Mouse (Mus musculus) limb, embryonic 13.5 days (tissue): ENCODE results near the gene Atp5g3. TPM values are rescaled to one million over a fixed set of nuclear protein-coding genes. Genes with fewer than 3 reads are reported as not detected.
"Not testable (repeated sequence)": the region's sequence is repeated elsewhere in the genome, so short reads cannot be mapped to it uniquely, and the experiment has no call there.

Source experiments
- ATAC-seq: fragments of 200-750 bp; cut with Nextera tagmentation; 2 replicates; pipeline ENCODE4 v1.8.0; 2017; ENCODE audit warnings: low read depth, moderate number of reproducible peaks, moderate TSS enrichment; ENCODE audit not compliant: low FRiP score
- H3K27ac ChIP-seq: fragments of 300-500 bp; sonication (generic); 2 replicates; pipeline ENCODE4 v1.5.1; 2015; ENCODE audit warnings: inconsistent platforms, mild to moderate bottlenecking, moderate library complexity
- H3K27me3 ChIP-seq: fragments of 300-500 bp; sonication (generic); 2 replicates; pipeline ENCODE4 v1.6.1; 2015; ENCODE audit warnings: mild to moderate bottlenecking, inconsistent platforms
- H3K36me3 ChIP-seq: fragments of 300-500 bp; sonication (generic); 2 replicates; pipeline ENCODE4 v1.6.1; 2015; ENCODE audit warnings: inconsistent platforms, mild to moderate bottlenecking, moderate library complexity
- H3K4me1 ChIP-seq: fragments of 300-500 bp; sonication (generic); 2 replicates; pipeline ENCODE4 v1.6.1; 2015; ENCODE audit warnings: inconsistent platforms
- H3K4me2 ChIP-seq: fragments of 300-500 bp; sonication (generic); replicated peaks from 2 replicates; pipeline ENCODE4 v1.6.1; 2015; ENCODE audit warnings: inconsistent platforms, mild to moderate bottlenecking, moderate library complexity
- H3K4me3 ChIP-seq: fragments of 300-500 bp; sonication (generic); 2 replicates; pipeline ENCODE4 v1.5.1; 2015; ENCODE audit warnings: moderate library complexity, mild to moderate bottlenecking, inconsistent platforms
- H3K9ac ChIP-seq: fragments of 300-500 bp; sonication (generic); 2 replicates; pipeline ENCODE4 v1.6.1; 2015; ENCODE audit warnings: mild to moderate bottlenecking, inconsistent platforms
- H3K9me3 ChIP-seq: fragments of 300-500 bp; sonication (generic); 2 replicates; pipeline ENCODE4 v1.6.1; 2016; ENCODE audit warnings: inconsistent platforms
- WGBS: fragments of 180-500 bp; shearing (Covaris S2); methylation state at CpG from one replicate; pipeline ENCODE4 v1.1.7; 2015; 5-methylcytosine and 5-hydroxymethylcytosine counted together
- polyA plus RNA-seq: library from polyadenylated mRNA; unstranded; fragments of >200 nt; fragmentation: Nextera tagmentation; extraction: Ambion mirVana; gene quantifications from 2 replicates; pipeline ENCODE4 v1.2.1, GENCODE M21; 2015

The Atp5g3 gene
- polyA plus RNA-seq, 1 experiment from 2014 or later: 1,028 TPM

GRCm38 (mm10) chr2:73925539-73925938 lies 14.4 kb upstream of the Atp5g3 start:
- 51% methylated on average over 3 of the region's 3 CpGs for WGBS
- Histone ChIP-seq H3K36me3 (no peaks in the 10 kb centered on the region), H3K4me3 (no peak overlapping the region), H3K27me3 (no peaks in the 10 kb centered on the region), H3K9me3 (no peaks in the 10 kb centered on the region; the same call in 1 of the 2 replicates), H3K9ac (no peak overlapping the region), H3K27ac (no peak overlapping the region), H3K4me1 (peaks cover 9% of the 10 kb centered on the region; the same call in 1 of the 2 replicates), H3K4me2 (0 out of 2 replicates have a peak overlapping the region, but pooled peaks have one; percentile 34)
- ATAC-seq: peak; percentile 61; the same call in 1 of the 2 replicates

GRCm38 (mm10) chr2:73925089-73925488 lies 14.0 kb upstream of the Atp5g3 start:
- Histone ChIP-seq H3K9me3 (no peaks in the 10 kb centered on the region; the same call in 1 of the 2 replicates), H3K36me3 (no peaks in the 10 kb centered on the region), H3K27me3 (no peaks in the 10 kb centered on the region), H3K9ac (no peak overlapping the region), H3K4me2 (0 out of 2 replicates have a peak overlapping the region, but pooled peaks have one; percentile 34), H3K4me3 (no peak overlapping the region), H3K27ac (no peak overlapping the region), H3K4me1 (peaks cover 9% of the 10 kb centered on the region; the same call in 1 of the 2 replicates)
- 13% methylated on average over 5 of the region's 5 CpGs for WGBS
- ATAC-seq: peak; percentile 77

- WGBS: 59% methylated on average over 7 of the region's 7 CpGs
- Histone ChIP-seq H3K27me3 (no peaks in the 10 kb centered on the region), H3K9ac (no peak overlapping the region), H3K4me2 (no peak overlapping the region), H3K9me3 (no peaks in the 10 kb centered on the region), H3K4me3 (no peak overlapping the region), H3K27ac (no peak overlapping the region; the same call in 1 of the 2 replicates), H3K4me1 (no peaks in the 10 kb centered on the region), H3K36me3 (no peaks in the 10 kb centered on the region)
- ATAC-seq: no peak
These were observed 8.5 kb upstream of the Atp5g3 start for GRCm38 (mm10) chr2:73919642-73920041.

- 66% methylated on average over 3 of the region's 3 CpGs for WGBS
- Histone ChIP-seq H3K9ac (no peak overlapping the region), H3K4me3 (no peak overlapping the region), H3K9me3 (no peaks in the 10 kb centered on the region), H3K27ac (no peak overlapping the region), H3K27me3 (no peaks in the 10 kb centered on the region), H3K36me3 (peaks cover 25% of the 10 kb centered on the region), H3K4me1 (peaks cover 8% of the 10 kb centered on the region), H3K4me2 (no peak overlapping the region; the same call in 1 of the 2 replicates)
- no peak for ATAC-seq
These were observed 1.1 kb upstream of the Atp5g3 start for GRCm38 (mm10) chr2:73912264-73912663.

GRCm38 (mm10) chr2:73910571-73911174 lies 453 bp downstream of the Atp5g3 start:
- peaks cover 8% of the 10 kb centered on the region for H3K4me1 ChIP-seq
- peak; percentile 48 for ATAC-seq
- peak overlapping the region; percentile 99 for H3K4me3 ChIP-seq
- peak overlapping the region; percentile 94 for H3K27ac ChIP-seq
- H3K36me3 ChIP-seq: peaks cover 40% of the 10 kb centered on the region
- WGBS: under 1% methylated on average over 49 of the region's 50 CpGs
- peak overlapping the region; percentile 100 for H3K9ac ChIP-seq
- no peaks in the 10 kb centered on the region for H3K27me3 ChIP-seq
- H3K9me3 ChIP-seq: no peaks in the 10 kb centered on the region
- H3K4me2 ChIP-seq: peak overlapping the region; percentile 85

- no peak overlapping the region for H3K4me3 ChIP-seq
- no peak overlapping the region for H3K27ac ChIP-seq
- H3K9me3 ChIP-seq: no peaks in the 10 kb centered on the region
- H3K27me3 ChIP-seq: no peaks in the 10 kb centered on the region
- H3K4me1 ChIP-seq: peaks cover 8% of the 10 kb centered on the region
- peaks cover 50% of the 10 kb centered on the region for H3K36me3 ChIP-seq
- no peak for ATAC-seq
- H3K4me2 ChIP-seq: no peak overlapping the region
- no peak overlapping the region for H3K9ac ChIP-seq
- 87% methylated on average over 2 of the region's 2 CpGs for WGBS
These were observed 2.0 kb downstream of the Atp5g3 start for GRCm38 (mm10) chr2:73909116-73909515.

GRCm38 (mm10) chr2:73904679-73905078 lies 6.4 kb downstream of the Atp5g3 start:
- not testable (repeated sequence) for H3K9ac ChIP-seq, H3K4me2 ChIP-seq, H3K27ac ChIP-seq, H3K9me3 ChIP-seq, H3K4me3 ChIP-seq, ATAC-seq, H3K4me1 ChIP-seq, H3K27me3 ChIP-seq
- H3K36me3 ChIP-seq: peaks cover 47% of the 10 kb centered on the region

GRCm38 (mm10) chr2:73903536-73903935 lies 7.6 kb downstream of the Atp5g3 start:
- 88% methylated on average over 2 of the region's 2 CpGs for WGBS
- no peak for ATAC-seq
- H3K9ac ChIP-seq: no peak overlapping the region
- H3K9me3 ChIP-seq: no peaks in the 10 kb centered on the region
- no peaks in the 10 kb centered on the region for H3K4me1 ChIP-seq
- H3K4me2 ChIP-seq: no peak overlapping the region
- H3K4me3 ChIP-seq: no peak overlapping the region
- peaks cover 38% of the 10 kb centered on the region for H3K36me3 ChIP-seq
- no peak overlapping the region for H3K27ac ChIP-seq
- no peaks in the 10 kb centered on the region for H3K27me3 ChIP-seq

- not testable (repeated sequence) for H3K9me3 ChIP-seq, H3K27ac ChIP-seq, H3K4me3 ChIP-seq, H3K4me2 ChIP-seq, H3K4me1 ChIP-seq, H3K9ac ChIP-seq, H3K27me3 ChIP-seq, ATAC-seq
- WGBS: 89% methylated on average over 3 of the region's 3 CpGs
- H3K36me3 ChIP-seq: peaks cover 26% of the 10 kb centered on the region
These were observed 8.8 kb downstream of the Atp5g3 start for GRCm38 (mm10) chr2:73902328-73902727.

- Histone ChIP-seq H3K9ac (no peak overlapping the region), H3K27me3 (no peaks in the 10 kb centered on the region), H3K9me3 (no peaks in the 10 kb centered on the region), H3K4me2 (no peak overlapping the region), H3K27ac (no peak overlapping the region), H3K4me3 (no peak overlapping the region), H3K4me1 (no peaks in the 10 kb centered on the region), H3K36me3 (peaks cover 14% of the 10 kb centered on the region; the same call in 1 of the 2 replicates)
- no peak for ATAC-seq
These were observed 10.0 kb downstream of the Atp5g3 start for GRCm38 (mm10) chr2:73901169-73901568.

- H3K27ac ChIP-seq: no peak overlapping the region
- ATAC-seq: no peak
- WGBS: 74% methylated on average over 1 of the region's 1 CpGs
These were observed 10.8 kb downstream of the Atp5g3 start for GRCm38 (mm10) chr2:73900364-73900763.

GRCm38 (mm10) chr2:73896919-73897318 lies 14.2 kb downstream of the Atp5g3 start:
- not testable (repeated sequence) for ATAC-seq, H3K4me3 ChIP-seq, H3K27ac ChIP-seq, H3K36me3 ChIP-seq, H3K9ac ChIP-seq, H3K9me3 ChIP-seq, H3K27me3 ChIP-seq, H3K4me2 ChIP-seq, H3K4me1 ChIP-seq
- 78% methylated on average over 4 of the region's 4 CpGs for WGBS

More at GRCm38 (mm10) chr2:73900364-73900763, 10.8 kb downstream of the Atp5g3 start:
- no peak overlapping the region for H3K4me3 ChIP-seq
- no peak overlapping the region for H3K4me2 ChIP-seq
- no peaks in the 10 kb centered on the region for H3K27me3 ChIP-seq
- no peaks in the 10 kb centered on the region for H3K9me3 ChIP-seq
- H3K9ac ChIP-seq: no peak overlapping the region
- H3K4me1 ChIP-seq: no peaks in the 10 kb centered on the region
- H3K36me3 ChIP-seq: peaks cover 8% of the 10 kb centered on the region; the same call in 1 of the 2 replicates
